Mouse (Mus musculus): Measurements from ENCODE around the gene Zzz3. TPM values are rescaled to one million over a fixed set of nuclear protein-coding genes. Genes with fewer than 3 reads are reported as not detected.

Zzz3 gene
- polyA plus RNA-seq (2014; fragmentation: Illumina TruSeq; extraction: RNeasy Lipid Tissue Mini Kit (QIAGEN cat#74804); ENCODE audit: low read depth, low replicate concordance): 30.6 TPM

DNA sequence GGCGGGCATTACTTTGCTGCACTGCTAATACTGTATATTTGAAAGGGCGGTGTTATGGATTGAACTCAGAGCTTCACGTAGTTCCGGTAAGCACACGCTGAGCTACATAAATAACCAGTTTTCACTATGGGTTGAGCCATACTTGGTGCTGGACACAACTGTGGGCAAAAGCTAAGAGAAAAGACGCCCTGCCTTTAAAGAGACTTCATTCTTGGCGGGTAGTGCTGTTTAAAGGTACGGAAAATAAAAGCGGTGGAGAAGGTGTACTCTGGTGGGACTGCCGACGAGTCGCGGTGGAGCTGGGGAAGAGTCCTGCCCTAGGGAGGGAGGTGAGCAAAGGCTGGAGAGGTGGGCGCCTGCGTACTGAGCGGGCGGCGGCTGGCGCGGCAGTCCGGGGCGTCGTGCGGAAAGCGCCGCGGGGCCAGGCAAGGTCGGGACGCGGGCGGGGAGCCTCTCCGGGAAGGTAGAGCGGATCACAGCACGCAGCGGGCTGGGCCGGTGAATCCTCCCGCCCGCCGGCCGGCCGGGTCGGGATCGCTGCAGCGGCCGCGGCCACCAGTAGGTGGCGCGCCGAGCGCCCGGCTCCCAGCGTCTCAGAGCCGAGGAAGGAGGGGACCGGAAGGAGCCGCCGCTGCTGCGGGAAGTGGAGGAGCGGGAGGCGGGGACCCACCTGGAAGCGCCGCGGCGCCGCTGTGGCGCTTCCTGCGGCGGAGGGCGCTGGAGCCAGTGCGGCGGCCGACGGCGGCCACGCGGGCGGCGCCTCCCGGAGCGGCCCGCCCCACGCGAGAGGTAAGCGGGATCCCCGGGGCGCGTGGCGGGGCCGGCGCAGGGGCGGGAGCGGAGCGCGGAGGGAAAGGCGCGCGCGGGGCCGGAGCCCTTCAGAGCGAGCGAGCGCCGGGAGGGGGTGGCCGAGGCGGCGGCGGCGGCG, at the start of gene Zzz3:
Gene Zzz3, plus strand, starts transcription at position 124 of the 928 bp plus-strand sequence.

DNA sequence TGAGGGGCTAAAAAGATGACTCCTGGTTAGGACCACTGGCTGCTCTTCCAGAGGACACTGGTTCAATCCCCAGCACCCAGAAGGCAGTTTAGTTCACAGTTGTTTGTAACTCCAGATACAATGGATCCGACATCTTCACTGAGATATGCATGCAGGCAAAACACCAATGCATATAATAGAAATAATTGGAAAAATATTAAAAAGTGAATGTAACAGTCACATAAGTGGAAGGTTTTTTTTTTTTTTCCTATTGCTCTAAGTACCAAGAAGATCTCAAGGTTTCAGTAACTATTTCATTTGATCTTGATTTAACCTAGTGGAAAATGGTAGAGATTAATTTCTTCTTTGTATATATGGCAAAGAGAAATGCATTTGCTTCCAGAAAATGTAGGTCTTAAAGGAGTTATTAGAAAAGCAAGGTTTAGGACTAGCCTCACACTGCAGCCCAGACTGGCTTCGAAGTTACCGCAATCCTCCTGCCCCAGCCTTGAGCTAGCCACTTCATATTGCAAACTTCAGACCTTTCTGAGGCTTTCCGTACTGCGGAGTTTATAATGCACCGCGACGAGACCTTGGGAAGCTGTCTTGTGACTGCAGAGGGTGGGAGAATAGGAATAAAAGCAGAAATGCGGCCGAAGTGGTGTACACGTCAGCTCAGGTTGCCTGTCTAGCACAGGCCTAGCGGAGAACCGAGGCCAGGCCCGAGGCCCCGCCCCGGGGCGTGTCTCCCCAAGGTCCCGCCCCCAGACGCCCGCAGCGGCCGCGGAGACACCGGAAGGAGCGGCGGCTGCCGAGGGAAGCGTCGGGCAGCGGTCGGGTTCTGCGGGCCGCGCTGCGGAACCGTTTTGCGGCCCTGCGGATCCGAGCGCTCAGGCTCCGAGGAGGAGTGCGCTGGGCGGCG, 49.3 kb upstream of the Zzz3 start, which contains the start of gene Usp33:
Gene Usp33, plus strand, starts transcription at position 747 of the 901 bp plus-strand sequence.

Other genes starting within 250 kb of the Zzz3 start
- gene Gipc2, start 229.2 kb upstream of the Zzz3 start, polyA plus RNA-seq (2014; fragmentation: Illumina TruSeq; extraction: RNeasy Lipid Tissue Mini Kit (QIAGEN cat#74804); ENCODE audit: low read depth, low replicate concordance): 8.0 TPM
- gene Dnajb4, start 185.2 kb upstream of the Zzz3 start, polyA plus RNA-seq (2014; fragmentation: Illumina TruSeq; extraction: RNeasy Lipid Tissue Mini Kit (QIAGEN cat#74804); ENCODE audit: low read depth, low replicate concordance): 38.4 TPM
- gene Fubp1, start 185.1 kb upstream of the Zzz3 start, polyA plus RNA-seq (2014; fragmentation: Illumina TruSeq; extraction: RNeasy Lipid Tissue Mini Kit (QIAGEN cat#74804); ENCODE audit: low read depth, low replicate concordance): 51.6 TPM
- 14.4 TPM for gene Nexn, start 129.1 kb upstream of the Zzz3 start, polyA plus RNA-seq (2014; fragmentation: Illumina TruSeq; extraction: RNeasy Lipid Tissue Mini Kit (QIAGEN cat#74804); ENCODE audit: low read depth, low replicate concordance)
- gene Miga1, start 55.1 kb upstream of the Zzz3 start, polyA plus RNA-seq (2014; fragmentation: Illumina TruSeq; extraction: RNeasy Lipid Tissue Mini Kit (QIAGEN cat#74804); ENCODE audit: low read depth, low replicate concordance): 23.5 TPM
- gene Usp33, start 49.0 kb upstream of the Zzz3 start, polyA plus RNA-seq (2014; fragmentation: Illumina TruSeq; extraction: RNeasy Lipid Tissue Mini Kit (QIAGEN cat#74804); ENCODE audit: low read depth, low replicate concordance): 46.3 TPM

Data from adipose tissue, adult 10 weeks (tissue).